Mouse (Mus musculus) MEL (cell line): ENCODE results near the gene Zmiz1. TPM values are rescaled to one million over a fixed set of nuclear protein-coding genes. Genes with fewer than 3 reads are reported as not detected.

Source experiments
- DNase-seq: peaks from one replicate; pipeline ENCODE4 v3.0.0; 2011; ENCODE audit warnings: low read depth, low spot score
- H3K27ac ChIP-seq: 2 replicates; pipeline ENCODE4 v1.5.1; 2012; ENCODE audit warnings: low read depth, mild to moderate bottlenecking, control low read depth, low read length, moderate library complexity; ENCODE audit not compliant: control insufficient read depth
- H3K27me3 ChIP-seq, 2 experiments: fragments of 150-350 bp in 1 of 2; sonication (generic) in 1 of 2; 2 replicates each; pipeline ENCODE4 v1.6.1; 2012; ENCODE audit warnings: low read length in 2 of 2, mild to moderate bottlenecking in 2 of 2, improper control_type of control experiment in 1 of 2, moderate library complexity in 1 of 2; ENCODE audit not compliant: insufficient read depth in 2 of 2, control insufficient read depth in 1 of 2
- H3K36me3 ChIP-seq, 2 experiments: 2 replicates each; pipeline ENCODE4 v1.6.1; 2012 to 2014; ENCODE audit warnings: low read length in 2 of 2, improper control_type of control experiment in 1 of 2, inconsistent platforms in 1 of 2, mild to moderate bottlenecking in 1 of 2; ENCODE audit not compliant: insufficient read depth in 2 of 2, control insufficient read depth in 1 of 2
- H3K4me1 ChIP-seq, 2 experiments: fragments of 150-350 bp in 1 of 2; sonication (generic) in 1 of 2; 2 replicates each; pipeline ENCODE4 v1.6.1; 2012; ENCODE audit warnings: low read length in 2 of 2, improper control_type of control experiment in 1 of 2, mild to moderate bottlenecking in 1 of 2; ENCODE audit not compliant: insufficient read depth in 2 of 2, control insufficient read depth in 1 of 2
- H3K4me3 ChIP-seq, 2 experiments: fragments of 150-350 bp in 1 of 2; sonication (generic) in 1 of 2; 2 replicates each; pipeline ENCODE4 v1.5.1; 2012; ENCODE audit warnings: low read depth in 2 of 2, low read length in 2 of 2, mild to moderate bottlenecking in 2 of 2, moderate library complexity in 2 of 2, control low read depth in 1 of 2, improper control_type of control experiment in 1 of 2; ENCODE audit not compliant: control insufficient read depth in 1 of 2, insufficient read depth in 1 of 2
- H3K79me2 ChIP-seq: 2 replicates; pipeline ENCODE4 v1.6.1; 2012; ENCODE audit warnings: mild to moderate bottlenecking, low read length, moderate library complexity; ENCODE audit not compliant: control insufficient read depth, poor library complexity, insufficient read depth
- H3K9ac ChIP-seq: 2 replicates; pipeline ENCODE4 v1.6.1; 2012; ENCODE audit warnings: low read depth, mild to moderate bottlenecking, control low read depth, low read length, moderate library complexity; ENCODE audit not compliant: control insufficient read depth, poor library complexity, severe bottlenecking
- H3K9me3 ChIP-seq: fragments of 150-350 bp; sonication (generic); replicated peaks from 2 replicates; pipeline ENCODE4 v1.6.1; 2012; ENCODE audit warnings: mild to moderate bottlenecking, low read length, improper control_type of control experiment, moderate library complexity; ENCODE audit not compliant: insufficient read depth
- BHLHE40 ChIP-seq: IDR thresholded peaks from 2 replicates; pipeline ENCODE4 v1.6.1; 2012; ENCODE audit warnings: low read depth, mild to moderate bottlenecking, inconsistent platforms, low read length, improper control_type of control experiment, borderline replicate concordance
- CHD1 ChIP-seq: IDR thresholded peaks from 2 replicates; pipeline ENCODE4 v1.6.1; 2012; ENCODE audit warnings: low read depth, mild to moderate bottlenecking, inconsistent platforms, low read length, improper control_type of control experiment
- CHD2 ChIP-seq: IDR thresholded peaks from 2 replicates; pipeline ENCODE4 v1.6.1; 2011; ENCODE audit warnings: low read length, improper control_type of control experiment
- CTCF ChIP-seq, 3 experiments: IDR thresholded peaks in 2 of 3; conservative IDR thresholded peaks in 1 of 3; 2 replicates each; pipeline ENCODE4 v1.5.1; 2011 to 2012; ENCODE audit warnings: low read length in 3 of 3, low read depth in 2 of 3, mild to moderate bottlenecking in 2 of 3, improper control_type of control experiment in 1 of 3, inconsistent platforms in 1 of 3, mixed read lengths in 1 of 3, moderate library complexity in 1 of 3; ENCODE audit not compliant: control insufficient read depth in 1 of 3, insufficient read depth in 1 of 3, poor library complexity in 1 of 3, severe bottlenecking in 1 of 3
- E2F4 ChIP-seq: IDR thresholded peaks from 2 replicates; pipeline ENCODE4 v1.6.1; 2011; ENCODE audit warnings: low read depth, low read length, improper control_type of control experiment, borderline replicate concordance
- ELF1 ChIP-seq: IDR thresholded peaks from 2 replicates; pipeline ENCODE4 v1.6.1; 2014; ENCODE audit warnings: low read depth, mild to moderate bottlenecking, inconsistent platforms, low read length, improper control_type of control experiment, moderate library complexity
- EP300 ChIP-seq, 2 experiments: IDR thresholded peaks; 2 replicates each; pipeline ENCODE4 v1.6.1; 2011; ENCODE audit warnings: improper control_type of control experiment in 2 of 2, low read length in 2 of 2, low read depth in 1 of 2, mild to moderate bottlenecking in 1 of 2
- GATA1 ChIP-seq: IDR thresholded peaks from 2 replicates; pipeline ENCODE4 v1.6.1; 2011; ENCODE audit warnings: low read depth, low read length, improper control_type of control experiment
- HCFC1 ChIP-seq: IDR thresholded peaks from 2 replicates; pipeline ENCODE4 v1.6.1; 2012; ENCODE audit warnings: low read depth, mild to moderate bottlenecking, inconsistent platforms, low read length, improper control_type of control experiment, moderate library complexity
- KAT2A ChIP-seq: conservative IDR thresholded peaks from 2 replicates; pipeline ENCODE4 v1.6.1; 2012; ENCODE audit warnings: low read depth, low read length, improper control_type of control experiment, inconsistent platforms
- MAFK ChIP-seq: IDR thresholded peaks from 2 replicates; pipeline ENCODE4 v1.6.1; 2011; ENCODE audit warnings: low read depth, mild to moderate bottlenecking, low read length, improper control_type of control experiment, borderline replicate concordance
- MEF2A ChIP-seq: IDR thresholded peaks from 2 replicates; pipeline ENCODE4 v1.6.1; 2014; ENCODE audit warnings: low read depth, mild to moderate bottlenecking, inconsistent platforms, low read length, improper control_type of control experiment; ENCODE audit not compliant: poor library complexity, insufficient replicate concordance, severe bottlenecking; ENCODE audit errors: extremely low read depth
- MXI1 ChIP-seq: IDR thresholded peaks from 2 replicates; pipeline ENCODE4 v1.6.1; 2011; ENCODE audit warnings: mild to moderate bottlenecking, low read depth, low read length, improper control_type of control experiment
- POLR2A ChIP-seq, 2 experiments: IDR thresholded peaks; 2 replicates each; pipeline ENCODE4 v1.6.1; 2011 to 2012; ENCODE audit warnings: low read length in 2 of 2, mild to moderate bottlenecking in 2 of 2, control low read depth in 1 of 2, improper control_type of control experiment in 1 of 2, low read depth in 1 of 2, moderate library complexity in 1 of 2; ENCODE audit not compliant: control insufficient read depth in 1 of 2, insufficient read depth in 1 of 2, poor library complexity in 1 of 2
- POLR2AphosphoS2 ChIP-seq: IDR thresholded peaks from 2 replicates; pipeline ENCODE4 v1.6.1; 2011; ENCODE audit warnings: low read length, improper control_type of control experiment
- RAD21 ChIP-seq: IDR thresholded peaks from 2 replicates; pipeline ENCODE4 v1.6.1; 2011; ENCODE audit warnings: mild to moderate bottlenecking, low read depth, low read length, improper control_type of control experiment
- RCOR1 ChIP-seq: IDR thresholded peaks from 2 replicates; pipeline ENCODE4 v1.6.1; 2012; ENCODE audit warnings: low read depth, mild to moderate bottlenecking, inconsistent platforms, low read length, improper control_type of control experiment
- SIN3A ChIP-seq: IDR thresholded peaks from 2 replicates; pipeline ENCODE4 v1.6.1; 2012; ENCODE audit warnings: low read length, improper control_type of control experiment, inconsistent platforms
- SMC3 ChIP-seq: IDR thresholded peaks from 2 replicates; pipeline ENCODE4 v1.6.1; 2011; ENCODE audit warnings: low read depth, low read length, improper control_type of control experiment
- TAL1 ChIP-seq: IDR thresholded peaks from 2 replicates; pipeline ENCODE4 v1.6.1; 2012; ENCODE audit warnings: mild to moderate bottlenecking, inconsistent platforms, low read length, moderate library complexity, mixed read lengths
- TCF12 ChIP-seq: IDR thresholded peaks from 2 replicates; pipeline ENCODE4 v1.6.1; 2014; ENCODE audit warnings: low read depth, mild to moderate bottlenecking, inconsistent platforms, low read length, improper control_type of control experiment, moderate library complexity
- USF2 ChIP-seq, 2 experiments: IDR thresholded peaks; 2 replicates each; pipeline ENCODE4 v1.6.1; 2011 to 2012; ENCODE audit warnings: improper control_type of control experiment in 2 of 2, low read length in 2 of 2, borderline replicate concordance in 1 of 2, inconsistent platforms in 1 of 2, low read depth in 1 of 2, mild to moderate bottlenecking in 1 of 2; ENCODE audit not compliant: insufficient read depth in 1 of 2
- ZC3H11A ChIP-seq: IDR thresholded peaks from 2 replicates; pipeline ENCODE4 v1.6.1; 2012; ENCODE audit warnings: low read depth, mild to moderate bottlenecking, inconsistent platforms, low read length, improper control_type of control experiment
- ZKSCAN1 ChIP-seq: IDR thresholded peaks from 2 replicates; pipeline ENCODE4 v1.6.1; 2012; ENCODE audit warnings: low read depth, mild to moderate bottlenecking, inconsistent platforms, low read length, improper control_type of control experiment, moderate library complexity
- ZNF384 ChIP-seq: IDR thresholded peaks from 2 replicates; pipeline ENCODE4 v1.6.1; 2012; ENCODE audit warnings: low read depth, mild to moderate bottlenecking, inconsistent platforms, low read length, improper control_type of control experiment
- polyA plus RNA-seq, 2 experiments: library from polyadenylated mRNA; stranded (reverse) in 1 of 2; unstranded in 1 of 2; fragments of >175 nt in 1 of 2; fragments of >200 nt in 1 of 2; gene quantifications; 2 replicates each; pipeline versions ENCODE4 v1.2.1 to v1.2.4; 2012; ENCODE audit warnings: low replicate concordance in 2 of 2, low read depth in 1 of 2; ENCODE audit not compliant: insufficient read length in 2 of 2, insufficient read depth in 1 of 2, missing spikeins in 1 of 2
- total RNA-seq: library from RNA; depleted of rRNA; stranded (reverse); fragments of 300-350 nt; gene quantifications from 2 replicates; pipeline ENCODE4 v1.2.3, GENCODE M21; 2012

Gene Zmiz1
- total and polyA plus RNA-seq, 3 experiments, result 2.7 to 19.9 TPM; not detected in 1

- DNase-seq, result no peak
- H3K36me3 ChIP-seq, result no peaks in the 10 kb centered on the region
- H3K4me1 ChIP-seq, result no peaks in the 10 kb centered on the region
- H3K27ac ChIP-seq, result no peak overlapping the region
- no peak overlapping the region for H3K9ac ChIP-seq
- H3K4me3 ChIP-seq, result no peak overlapping the region
- H3K9me3 ChIP-seq, result no peaks in the 10 kb centered on the region
- TF ChIP-seq POLR2AphosphoS2, result no peak
- TF ChIP-seq TCF12, result no peak
- TF ChIP-seq KAT2A, result no peak
- no peak for TF ChIP-seq SIN3A
- TF ChIP-seq MAFK, result no peak
- no peak for TF ChIP-seq MXI1
- TF ChIP-seq ZC3H11A, result no peak
- TF ChIP-seq BHLHE40, result no peak
- TF ChIP-seq, all 39 proteins: peak for 0
- Histone ChIP-seq H3K27me3 (no peaks in the 10 kb centered on the region), H3K79me2 (no peaks in the 10 kb centered on the region)
Measured at GRCm38 (mm10) chr14:25558479-25558878, 99.5 kb downstream of the Zmiz1 start.

- Histone ChIP-seq H3K27me3 (no peaks in the 10 kb centered on the region), H3K4me3 (no peak overlapping the region), H3K79me2 (no peaks in the 10 kb centered on the region), H3K4me1 (no peaks in the 10 kb centered on the region), H3K27ac (no peak overlapping the region), H3K9ac (no peak overlapping the region), H3K36me3 (no peaks in the 10 kb centered on the region), H3K9me3 (no peaks in the 10 kb centered on the region)
- no peak for TF ChIP-seq RAD21
- no peak for TF ChIP-seq EP300 (IDR thresholded peaks at IDR 0.05; ENCODE audit: low read depth in 1 of 2, low read length in 2 of 2)
- TF ChIP-seq USF2 (IDR thresholded peaks at IDR 0.05; ENCODE audit: borderline replicate concordance in 1 of 2, insufficient read depth in 1 of 2, low read depth in 1 of 2, low read length in 2 of 2), result no peak
- no peak for TF ChIP-seq CHD1
- no peak for TF ChIP-seq RCOR1
- TF ChIP-seq ZKSCAN1, result no peak
- no peak for TF ChIP-seq SMC3
- no peak for TF ChIP-seq GATA1
- no peak for TF ChIP-seq MEF2A
- no peak for TF ChIP-seq ELF1
- no peak for TF ChIP-seq CHD2
- TF ChIP-seq E2F4, result no peak
- TF ChIP-seq TCF12, result no peak
- no peak for TF ChIP-seq TAL1
- TF ChIP-seq HCFC1, result no peak
- no peak for TF ChIP-seq SIN3A
- TF ChIP-seq ZNF384, result no peak
- TF ChIP-seq CTCF (IDR thresholded peaks at IDR 0.05 in 2 of 3, conservative IDR thresholded peaks at IDR 0.05 in 1 of 3; ENCODE audit: control insufficient read depth in 1 of 3, insufficient read depth in 1 of 3, low read depth in 2 of 3, low read length in 3 of 3, poor library complexity in 1 of 3, severe bottlenecking in 1 of 3), result no peak
- TF ChIP-seq POLR2A (IDR thresholded peaks at IDR 0.05; ENCODE audit: control insufficient read depth in 1 of 2, insufficient read depth in 1 of 2, low read depth in 1 of 2, low read length in 2 of 2, poor library complexity in 1 of 2), result no peak
- TF ChIP-seq MXI1, result no peak
- no peak for DNase-seq
Measured at GRCm38 (mm10) chr14:25559907-25560306, 100.9 kb downstream of the Zmiz1 start.
